Mouse (Mus musculus) sigmoid colon, adult 10 weeks (tissue): Measurements from ENCODE around the gene Olfr356. TPM values are rescaled to one million over a fixed set of nuclear protein-coding genes. Genes with fewer than 3 reads are reported as not detected.

Experiments used
- polyA plus RNA-seq: library from polyadenylated mRNA; stranded (reverse); fragments of 350-450 nt; fragmentation: Illumina TruSeq; extraction: RNeasy Lipid Tissue Mini Kit (QIAGEN cat#74804); gene quantifications from one replicate; pipeline ENCODE4 v1.2.3, GENCODE M21; 2014; ENCODE audit warnings: low read depth, low replicate concordance

Olfr356 gene
- polyA plus RNA-seq = not detected

DNA sequence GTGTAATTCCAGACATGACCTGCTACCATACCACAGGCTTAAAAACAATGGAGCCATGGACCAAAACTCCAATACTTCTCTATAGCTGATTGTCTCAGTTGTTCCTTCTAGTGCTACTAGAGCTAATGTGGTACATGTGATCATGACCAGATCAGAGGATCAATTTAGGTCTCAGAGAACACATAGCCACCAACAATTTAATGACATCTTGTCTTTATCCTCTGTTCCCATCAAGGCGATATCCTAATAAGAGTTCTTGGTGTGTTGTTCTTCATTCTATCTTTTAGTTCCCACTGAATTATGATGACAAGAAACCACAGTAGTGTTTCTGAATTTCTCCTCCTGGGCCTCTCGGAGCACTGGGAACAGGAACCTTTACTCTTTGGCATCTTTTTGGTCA is at the start of gene Olfr356:
Olfr356 (plus strand) TSS at position 301 of the 400 bp plus-strand sequence.

DNA sequence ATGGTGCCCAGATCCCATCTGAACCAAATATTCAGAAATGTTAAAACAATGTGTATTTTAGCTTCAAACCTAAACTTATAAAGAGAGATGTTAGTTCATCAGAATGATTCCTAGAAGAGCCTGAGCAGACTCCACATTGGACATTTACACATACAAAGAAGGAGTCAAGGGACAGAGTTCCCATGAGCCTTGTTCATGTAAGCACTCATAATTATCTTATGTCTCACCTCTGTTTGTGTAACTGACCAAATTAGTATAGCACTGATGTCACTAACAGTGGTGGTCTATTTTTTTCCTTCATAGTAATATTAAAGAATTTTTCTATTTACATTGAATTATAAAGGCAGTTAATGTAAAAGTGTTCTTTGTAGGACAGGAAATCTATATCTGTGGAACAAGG is 44.1 kb upstream of the Olfr356 start, which contains the start of gene Olfr353:
Olfr353 (minus strand) TSS at position 101 of the 400 bp plus-strand sequence.

DNA sequence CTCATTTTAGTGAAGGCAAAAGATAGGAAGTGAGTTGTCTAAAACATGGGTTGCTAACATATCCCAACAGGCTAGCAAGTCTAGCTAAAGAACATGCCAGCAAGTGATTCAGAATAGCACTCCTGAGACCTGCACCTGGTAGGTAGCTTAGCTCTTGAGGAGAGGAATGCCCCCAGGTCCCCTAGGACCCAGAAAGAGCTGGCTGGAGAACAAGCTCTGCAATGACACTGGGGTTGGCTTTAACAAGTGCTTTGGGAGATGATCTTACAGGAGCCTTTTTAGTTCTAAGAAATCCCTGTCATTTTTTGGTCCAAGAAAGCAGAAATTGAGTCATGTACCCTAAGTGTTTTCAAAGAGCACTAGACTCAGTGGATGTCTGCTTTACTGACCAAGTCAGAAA is 31.5 kb upstream of the Olfr356 start, which contains the start of gene Olfr354:
Olfr354 (plus strand) TSS at position 301 of the 400 bp plus-strand sequence.

DNA sequence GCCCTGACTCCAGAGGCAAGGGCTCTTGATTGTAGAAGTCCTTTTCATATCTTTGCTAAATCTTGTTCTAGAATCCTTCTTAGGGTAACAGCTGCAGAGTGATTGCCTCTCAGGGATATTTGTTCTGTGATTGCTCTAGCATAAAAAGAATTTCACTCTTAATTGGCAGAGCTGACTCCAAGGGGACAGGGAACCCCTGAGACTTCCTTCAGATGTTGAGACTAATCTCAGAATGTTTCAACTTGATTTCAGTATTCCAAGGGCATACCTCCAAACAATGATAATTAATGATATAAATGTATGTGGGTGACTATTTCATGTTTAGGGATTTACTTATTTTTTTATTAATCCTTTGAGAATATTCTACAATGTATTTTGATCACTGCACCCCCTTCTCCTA is 8.1 kb upstream of the Olfr356 start, which contains the start of gene Olfr355:
Olfr355 (minus strand) TSS at position 101 of the 400 bp plus-strand sequence.

Other genes starting within 250 kb of the Olfr356 start
- not detected for gene Olfr347, start 205.2 kb upstream of the Olfr356 start, polyA plus RNA-seq
- not detected for gene Olfr348, start 152.8 kb upstream of the Olfr356 start, polyA plus RNA-seq
- not detected for gene Olfr50, start 146.6 kb upstream of the Olfr356 start, polyA plus RNA-seq
- not detected for gene Olfr3, start 120.1 kb upstream of the Olfr356 start, polyA plus RNA-seq
- not detected for gene Olfr350, start 90.8 kb upstream of the Olfr356 start, polyA plus RNA-seq
- not detected for gene Olfr351, start 74.5 kb upstream of the Olfr356 start, polyA plus RNA-seq
- not detected for gene Olfr352, start 68.7 kb upstream of the Olfr356 start, polyA plus RNA-seq
- not detected for gene Olfr353, start 44.2 kb upstream of the Olfr356 start, polyA plus RNA-seq
- not detected for gene Olfr354, start 31.4 kb upstream of the Olfr356 start, polyA plus RNA-seq
- not detected for gene Olfr355, start 8.2 kb upstream of the Olfr356 start, polyA plus RNA-seq
- gene Olfr357, start 56.7 kb downstream of the Olfr356 start, polyA plus RNA-seq = not detected
- gene Olfr358, start 72.2 kb downstream of the Olfr356 start, polyA plus RNA-seq = not detected
- not detected for gene Olfr360, start 128.6 kb downstream of the Olfr356 start, polyA plus RNA-seq
- not detected for gene Olfr361, start 152.2 kb downstream of the Olfr356 start, polyA plus RNA-seq
- not detected for gene Olfr362, start 180.8 kb downstream of the Olfr356 start, polyA plus RNA-seq
- not detected for gene Olfr364-ps1, start 202.2 kb downstream of the Olfr356 start, polyA plus RNA-seq